Mouse (Mus musculus): ENCODE measurements at regions not wholly inside any gene's neighbourhood (a gene's known extent, or its start where the extent isn't known, plus 50 kb on each side); places are given as distances from the start of the nearest gene placed in this dataset.

- TF ChIP-seq CTCF (IDR thresholded peaks at IDR 0.05; ENCODE audit: control insufficient read depth, insufficient read depth, insufficient read length) (no peak), CEBPB (IDR thresholded peaks at IDR 0.05; ENCODE audit: low read depth) (no peak), MYOG (IDR thresholded peaks at IDR 0.05; ENCODE audit: control insufficient read depth, extremely low read depth, insufficient read length) (no peak), USF1 (IDR thresholded peaks at IDR 0.05; ENCODE audit: low read depth) (no peak), MAX (IDR thresholded peaks at IDR 0.05) (no peak)
Measured at GRCm38 (mm10) chr4:47724331-47725004, 250.0 kb downstream of the Sec61b start.
